Comparison of ENCODE assay signal across 23 mouse cellular contexts in the genomic region with DNA sequence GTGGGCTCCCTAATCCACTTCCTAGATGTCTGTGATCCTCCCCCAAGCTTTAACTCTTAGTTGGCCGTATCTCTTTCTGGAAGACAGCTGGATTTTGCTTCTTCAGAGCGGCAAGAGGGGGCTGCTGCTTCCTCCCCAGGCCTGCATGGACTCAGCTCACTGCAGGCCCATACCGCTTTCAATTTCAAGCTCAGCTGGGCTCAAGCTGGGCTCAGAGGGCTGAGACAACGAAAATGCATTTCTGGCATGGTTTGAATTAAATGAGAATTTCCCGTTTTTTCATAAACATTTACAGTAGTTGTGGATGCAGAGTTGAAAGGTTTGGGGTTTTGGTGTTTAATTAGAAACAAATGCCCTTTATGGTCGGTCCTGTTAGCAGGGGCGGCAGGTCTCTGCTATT.
A peak's percentile ranks its signal among the peaks of the same experiment; 100 is the strongest.
DNase-seq lines count a peak whose midpoint lies in the region; ATAC-seq and TF ChIP-seq lines count a peak whose summit lies in the region.
"Had no signal": no experiment of that assay in that cellular context is flagged by ENCODE, and none has a peak within 500 bp of the region (broad histone marks: within the 10 kb centered on the region; RNA-seq: fewer than 3 reads in every experiment).

No protein-coding gene starts in this region.

- H3K9ac ChIP-seq in midbrain, embryonic 11.5 days (ENCODE audit: low read length), result no peak overlapping the region
- H3K9ac ChIP-seq in midbrain, embryonic 14.5 days (replicated peaks; ENCODE audit: low read length), result no peak overlapping the region
- no peak overlapping the region for H3K9ac ChIP-seq in embryonic facial prominence, embryonic 13.5 days
- no peak overlapping the region for H3K9ac ChIP-seq in limb, embryonic 14.5 days (ENCODE audit: low read depth, low read length, severe bottlenecking)
- no peak overlapping the region for H3K9ac ChIP-seq in hindbrain, embryonic 16.5 days (ENCODE audit: low read depth, low read length)
- H3K9ac ChIP-seq: forebrain, embryonic 15.5 days; hindbrain, embryonic 12.5 days had no signal

- WGBS in midbrain, embryonic 11.5 days, result 73% methylated on average over 7 of the region's 7 CpGs
- WGBS in midbrain, embryonic 14.5 days, result 78% methylated on average over 7 of the region's 7 CpGs
- WGBS in embryonic facial prominence, embryonic 13.5 days, result 30% methylated on average over 7 of the region's 7 CpGs
- 43% methylated on average over 7 of the region's 7 CpGs for WGBS in limb, embryonic 10.5 days
- 13% methylated on average over 7 of the region's 7 CpGs for WGBS in limb, embryonic 14.5 days
- 67% methylated on average over 7 of the region's 7 CpGs for WGBS in hindbrain, embryonic 16.5 days

- no peaks in the 10 kb centered on the region for H3K4me1 ChIP-seq in midbrain, embryonic 11.5 days (ENCODE audit: control insufficient read depth, insufficient read depth, low read length)
- H3K4me1 ChIP-seq in midbrain, embryonic 14.5 days (ENCODE audit: control insufficient read depth, insufficient read depth, low read length), result no peaks in the 10 kb centered on the region
- peaks cover 38% of the 10 kb centered on the region for H3K4me1 ChIP-seq in embryonic facial prominence, embryonic 13.5 days
- H3K4me1 ChIP-seq in limb, embryonic 10.5 days, result peaks cover 45% of the 10 kb centered on the region
- H3K4me1 ChIP-seq in limb, embryonic 14.5 days (ENCODE audit: control insufficient read depth, insufficient read depth, low read length), result peaks cover 41% of the 10 kb centered on the region
- no peaks in the 10 kb centered on the region for H3K4me1 ChIP-seq in hindbrain, embryonic 16.5 days (ENCODE audit: control insufficient read depth, insufficient read depth, low read depth, low read length)
- H3K4me1 ChIP-seq: forebrain, embryonic 15.5 days; heart, embryonic 10.5 days had no signal

- no peak for ATAC-seq in midbrain, embryonic 11.5 days (ENCODE audit: low FRiP score)
- no peak for ATAC-seq in midbrain, embryonic 14.5 days (ENCODE audit: low FRiP score, low TSS enrichment)
- no peak for ATAC-seq in embryonic facial prominence, embryonic 13.5 days (ENCODE audit: insufficient number of reproducible peaks, insufficient read depth, low FRiP score, low TSS enrichment, low read depth)
- no peak for ATAC-seq in limb, embryonic 14.5 days (ENCODE audit: low FRiP score, low read depth)
- ATAC-seq in hindbrain, embryonic 16.5 days, result no peak
- ATAC-seq: activated CD4-positive, CD25-positive, alpha-beta regulatory T cell, adult 4 months; forebrain, embryonic 15.5 days; hindbrain, postnatal 0 days; Patski had no signal

- DNase-seq in midbrain, embryonic 11.5 days (ENCODE audit: low spot score, missing footprints), result peak; percentile 75
- no peak for DNase-seq in midbrain, embryonic 14.5 days
- no peak for DNase-seq in limb, embryonic 10.5 days (ENCODE audit: low spot score)
- peak; percentile 62 for DNase-seq in limb, embryonic 14.5 days (ENCODE audit: low spot score)
- DNase-seq in yolk sac, embryonic 10.5 days (ENCODE audit: low spot score), result no peak
- DNase-seq: adrenal gland, adult 2 months; adrenal gland, postnatal 25 days; cerebellum, adult 18-20 months; cerebellum, adult 9-11 months; cerebellum, postnatal 36 days; gastrocnemius, postnatal 36 days; heart, adult 18-20 months; heart, postnatal 10 days; heart, postnatal 4 days had no signal

- H3K27ac ChIP-seq in midbrain, embryonic 11.5 days (ENCODE audit: low read depth, low read length), result no peak overlapping the region
- no peak overlapping the region for H3K27ac ChIP-seq in midbrain, embryonic 14.5 days (replicated peaks; ENCODE audit: low read depth, low read length)
- peak overlapping the region; percentile 60 for H3K27ac ChIP-seq in embryonic facial prominence, embryonic 13.5 days
- peak overlapping the region; percentile 61; the same call in 1 of the 2 replicates for H3K27ac ChIP-seq in limb, embryonic 10.5 days
- peak overlapping the region; percentile 38 for H3K27ac ChIP-seq in limb, embryonic 14.5 days (replicated peaks; ENCODE audit: low read depth, low read length)
- no peak overlapping the region for H3K27ac ChIP-seq in hindbrain, embryonic 16.5 days (ENCODE audit: low read depth, low read length)
- H3K27ac ChIP-seq: forebrain, embryonic 15.5 days; heart, embryonic 10.5 days; hindbrain, embryonic 12.5 days; hindbrain, postnatal 0 days had no signal

- no peak for TF ChIP-seq POLR2A in limb, embryonic 14.5 days (IDR thresholded peaks at IDR 0.05; ENCODE audit: borderline replicate concordance, extremely low read depth, insufficient read depth, insufficient read length)

- no peak overlapping the region for H3K4me3 ChIP-seq in midbrain, embryonic 11.5 days (ENCODE audit: low read depth, low read length)
- no peak overlapping the region for H3K4me3 ChIP-seq in midbrain, embryonic 14.5 days (replicated peaks; ENCODE audit: low read depth, low read length)
- no peak overlapping the region for H3K4me3 ChIP-seq in embryonic facial prominence, embryonic 13.5 days
- H3K4me3 ChIP-seq in limb, embryonic 10.5 days, result no peak overlapping the region
- H3K4me3 ChIP-seq in limb, embryonic 14.5 days (replicated peaks; ENCODE audit: low read length), result no peak overlapping the region
- H3K4me3 ChIP-seq in hindbrain, embryonic 16.5 days (ENCODE audit: low read length), result no peak overlapping the region
- H3K4me3 ChIP-seq: forebrain, embryonic 15.5 days; heart, embryonic 10.5 days; hindbrain, embryonic 12.5 days had no signal

- H3K4me2 ChIP-seq in midbrain, embryonic 11.5 days, result no peak overlapping the region
- H3K4me2 ChIP-seq in midbrain, embryonic 14.5 days (ENCODE audit: low read length), result no peak overlapping the region
- H3K4me2 ChIP-seq in embryonic facial prominence, embryonic 13.5 days, result peak overlapping the region; percentile 9; the same call in 1 of the 2 replicates
- H3K4me2 ChIP-seq in limb, embryonic 14.5 days (replicated peaks; ENCODE audit: low read depth, low read length, severe bottlenecking), result no peak overlapping the region
- no peak overlapping the region for H3K4me2 ChIP-seq in hindbrain, embryonic 16.5 days (ENCODE audit: low read length)
- H3K4me2 ChIP-seq: forebrain, embryonic 15.5 days; hindbrain, embryonic 12.5 days had no signal

- H3K27me3 ChIP-seq in midbrain, embryonic 11.5 days (ENCODE audit: control insufficient read depth, insufficient read depth, low read length), result no peaks in the 10 kb centered on the region; the same call in 1 of the 2 replicates
- no peaks in the 10 kb centered on the region for H3K27me3 ChIP-seq in midbrain, embryonic 14.5 days (ENCODE audit: control insufficient read depth, insufficient read depth, low read length)
- no peaks in the 10 kb centered on the region for H3K27me3 ChIP-seq in embryonic facial prominence, embryonic 13.5 days
- H3K27me3 ChIP-seq in limb, embryonic 10.5 days (ENCODE audit: low read depth, poor library complexity, severe bottlenecking), result no peaks in the 10 kb centered on the region
- no peaks in the 10 kb centered on the region for H3K27me3 ChIP-seq in limb, embryonic 14.5 days (ENCODE audit: control insufficient read depth, insufficient read depth, low read length)
- H3K27me3 ChIP-seq in hindbrain, embryonic 16.5 days (replicated peaks; ENCODE audit: control insufficient read depth, insufficient read depth, low read length), result no peaks in the 10 kb centered on the region
- H3K27me3 ChIP-seq: CH12.LX; forebrain, embryonic 15.5 days; Patski had no signal

- no peaks in the 10 kb centered on the region for H3K9me3 ChIP-seq in midbrain, embryonic 11.5 days (ENCODE audit: control insufficient read depth, low read length)
- no peaks in the 10 kb centered on the region for H3K9me3 ChIP-seq in midbrain, embryonic 14.5 days (ENCODE audit: control insufficient read depth, low read length)
- no peaks in the 10 kb centered on the region for H3K9me3 ChIP-seq in embryonic facial prominence, embryonic 13.5 days
- H3K9me3 ChIP-seq in limb, embryonic 10.5 days (replicated peaks), result no peaks in the 10 kb centered on the region
- H3K9me3 ChIP-seq in limb, embryonic 14.5 days (ENCODE audit: control insufficient read depth, low read length), result no peaks in the 10 kb centered on the region
- no peaks in the 10 kb centered on the region for H3K9me3 ChIP-seq in hindbrain, embryonic 16.5 days (ENCODE audit: control insufficient read depth, low read length)
- H3K9me3 ChIP-seq: forebrain, embryonic 15.5 days; heart, embryonic 10.5 days; hindbrain, embryonic 12.5 days had no signal

- H3K36me3 ChIP-seq in midbrain, embryonic 11.5 days (ENCODE audit: control insufficient read depth, insufficient read depth, low read length), result no peaks in the 10 kb centered on the region
- H3K36me3 ChIP-seq in midbrain, embryonic 14.5 days (ENCODE audit: control insufficient read depth, insufficient read depth, low read length), result no peaks in the 10 kb centered on the region
- H3K36me3 ChIP-seq in embryonic facial prominence, embryonic 13.5 days, result no peaks in the 10 kb centered on the region
- H3K36me3 ChIP-seq in limb, embryonic 10.5 days, result no peaks in the 10 kb centered on the region
- H3K36me3 ChIP-seq in limb, embryonic 14.5 days (ENCODE audit: control insufficient read depth, insufficient read depth, low read length), result no peaks in the 10 kb centered on the region
- H3K36me3 ChIP-seq in hindbrain, embryonic 16.5 days (ENCODE audit: control insufficient read depth, insufficient read depth, low read length), result no peaks in the 10 kb centered on the region
- H3K36me3 ChIP-seq: forebrain, embryonic 15.5 days; heart, embryonic 10.5 days; hindbrain, embryonic 12.5 days had no signal

Comparison
In these comparisons a context has a peak if more than half of its experiments do, and no peak if none do; other contexts are left out.
1. DNase-seq: peak in midbrain, embryonic 11.5 days (single experiment) and limb, embryonic 14.5 days (single experiment); none in midbrain, embryonic 14.5 days (single experiment), limb, embryonic 10.5 days (single experiment) and yolk sac, embryonic 10.5 days (single experiment).
2. H3K27ac ChIP-seq: peak in embryonic facial prominence, embryonic 13.5 days (single experiment), limb, embryonic 10.5 days (single experiment) and limb, embryonic 14.5 days (single experiment); none in midbrain, embryonic 11.5 days (single experiment), midbrain, embryonic 14.5 days (single experiment) and hindbrain, embryonic 16.5 days (single experiment).